Mouse (Mus musculus) liver, postnatal 0 days (tissue): ENCODE results near the gene Srd5a2.

ENCODE experiments used
- CTCF ChIP-seq: sonication (generic); IDR thresholded peaks from 2 replicates; pipeline ENCODE4 v1.5.1; 2016; ENCODE audit warnings: antibody characterized with exemption, low read depth
- EP300 ChIP-seq: IDR thresholded peaks from 2 replicates; pipeline ENCODE4 v1.6.1; 2016; ENCODE audit warnings: antibody characterized with exemption, low read depth, mild to moderate bottlenecking

DNA sequence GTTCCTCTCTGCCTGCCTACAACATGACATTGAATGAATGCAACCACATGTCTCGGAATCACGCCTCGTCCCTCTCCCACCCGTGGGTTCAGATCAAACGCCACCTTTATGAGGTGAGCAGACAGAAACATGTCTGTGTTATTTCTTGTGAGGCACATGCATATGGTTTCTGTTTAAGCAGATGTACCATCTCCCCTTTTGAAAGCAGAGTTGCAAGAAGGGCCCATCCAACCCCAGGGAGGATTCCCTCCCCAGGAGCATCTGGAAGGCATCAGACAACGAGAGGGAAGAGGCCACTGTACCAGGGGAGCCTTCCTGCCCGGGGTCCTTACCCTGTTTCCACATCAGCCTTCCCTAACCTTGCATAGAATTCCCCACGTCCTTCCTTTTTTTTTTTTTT is 40.7 kb downstream of the Srd5a2 start:
- TF ChIP-seq EP300, result no peak
- TF ChIP-seq CTCF, result no peak
